Mouse (Mus musculus): Measurements from ENCODE around the gene Sod2.
"Not testable (repeated sequence)": the region's sequence is repeated elsewhere in the genome, so short reads cannot be mapped to it uniquely, and the experiment has no call there.

DNA sequence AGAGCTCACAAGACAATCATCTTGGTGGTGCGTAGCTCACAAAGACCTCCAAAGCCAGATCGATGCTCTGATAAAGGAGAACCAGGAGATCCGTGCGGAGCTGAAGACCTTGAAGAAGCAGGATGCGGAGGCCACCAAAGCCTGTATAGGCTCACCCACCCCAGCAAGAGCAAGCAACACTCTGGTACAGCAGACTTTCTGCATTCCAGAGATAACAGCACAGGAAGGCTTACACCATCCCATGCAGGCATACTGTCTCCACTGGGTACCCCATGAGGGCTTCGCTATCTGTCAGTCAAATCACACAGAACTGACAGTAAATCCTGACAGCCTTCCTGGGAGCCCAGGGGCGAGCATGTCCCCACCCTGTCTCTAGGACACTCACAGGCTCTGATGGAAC, 56.2 kb downstream of the Sod2 start:
- TF ChIP-seq CTCF (IDR thresholded peaks at IDR 0.05; ENCODE audit: low read depth); EP300 (optimal IDR thresholded peaks at IDR 0.05): not testable (repeated sequence)
